Mouse (Mus musculus): ENCODE results near the gene Irx6.

- TF ChIP-seq POLR2A (IDR thresholded peaks at IDR 0.05; ENCODE audit: control insufficient read depth in 1 of 2, insufficient read depth in 1 of 2, low read depth in 1 of 2, low read length in 2 of 2, poor library complexity in 1 of 2) (no peak), UBTF (IDR thresholded peaks at IDR 0.05; ENCODE audit: borderline replicate concordance, insufficient read depth, low read depth, low read length) (no peak), USF1 (IDR thresholded peaks at IDR 0.05; ENCODE audit: low read depth, low read length) (no peak), SIN3A (IDR thresholded peaks at IDR 0.05; ENCODE audit: low read length) (no peak), POLR2AphosphoS2 (IDR thresholded peaks at IDR 0.05; ENCODE audit: low read length) (no peak), USF2 (IDR thresholded peaks at IDR 0.05; ENCODE audit: borderline replicate concordance in 1 of 2, insufficient read depth in 1 of 2, low read depth in 1 of 2, low read length in 2 of 2) (no peak), CTCF (IDR thresholded peaks at IDR 0.05 in 2 of 3, conservative IDR thresholded peaks at IDR 0.05 in 1 of 3; ENCODE audit: control insufficient read depth in 1 of 3, insufficient read depth in 1 of 3, low read depth in 2 of 3, low read length in 3 of 3, poor library complexity in 1 of 3, severe bottlenecking in 1 of 3) (no peak)
These were observed 23.3 kb downstream of the Irx6 start for GRCm38 (mm10) chr8:92697361-92697760.
